Mouse (Mus musculus) R1 (cell line): ENCODE measurements at regions not wholly inside any gene's neighbourhood (a gene's known extent, or its start where the extent isn't known, plus 50 kb on each side); places are given as distances from the start of the nearest gene placed in this dataset.
"Not testable (repeated sequence)": the region's sequence is repeated elsewhere in the genome, so short reads cannot be mapped to it uniquely, and the experiment has no call there.

ENCODE experiments used
- DNase-seq: peaks from one replicate; pipeline ENCODE4 v3.0.0-alpha.2; 2018; ENCODE audit warnings: low read depth, low spot score

- no peak for DNase-seq
These were observed 153.5 kb upstream of the Snrpn start for GRCm38 (mm10) chr7:60293556-60293955.

- DNase-seq: peak; percentile 78
These were observed 104.3 kb upstream of the Snrpn start for GRCm38 (mm10) chr7:60244187-60244866.

- peak; percentile 2 for DNase-seq
These were observed 103.7 kb upstream of the Snrpn start for GRCm38 (mm10) chr7:60243746-60244145.

- peak; percentile 6 for DNase-seq
These were observed 98.7 kb upstream of the Snrpn start for GRCm38 (mm10) chr7:60238595-60239195.

- not testable (repeated sequence) for DNase-seq
These were observed 76.6 kb upstream of the Snrpn start for GRCm38 (mm10) chr7:60216358-60217273.
